Mouse (Mus musculus): ENCODE results near the gene Fndc5.
A peak's percentile ranks its signal among the peaks of the same experiment; 100 is the strongest.

Gene Fndc5

GRCm38 (mm10) chr4:129124652-129125146, 12.1 kb upstream of the Fndc5 start:
- no peak for DNase-seq (ENCODE audit: low spot score in 2 of 2)

GRCm38 (mm10) chr4:129125736-129126451, 10.9 kb upstream of the Fndc5 start:
- no peak for DNase-seq (ENCODE audit: low spot score in 2 of 2)

GRCm38 (mm10) chr4:129128582-129129338, 8.0 kb upstream of the Fndc5 start:
- no peak for DNase-seq (ENCODE audit: low spot score in 2 of 2)

DNA sequence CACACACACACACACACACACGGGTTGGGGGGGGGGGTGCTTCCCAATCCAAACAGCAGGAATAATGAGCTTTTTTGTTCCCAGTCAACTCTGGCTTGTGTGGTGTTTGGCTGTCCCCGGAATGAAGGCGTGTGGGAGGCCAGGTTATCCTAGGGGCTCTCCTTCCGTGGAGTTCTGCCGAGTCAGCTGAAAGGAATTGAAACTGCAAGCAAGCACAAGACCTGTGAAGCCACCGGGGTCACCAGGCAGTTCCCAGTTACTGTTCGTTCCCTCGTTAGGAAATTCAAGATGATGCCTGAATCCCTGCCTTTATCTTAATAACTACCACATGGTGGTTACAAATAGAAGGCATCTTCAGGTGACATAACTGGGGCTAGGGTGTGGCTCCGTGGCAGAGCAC, 7.4 kb upstream of the Fndc5 start:
- DNase-seq (ENCODE audit: low spot score in 2 of 2): no peak

DNA sequence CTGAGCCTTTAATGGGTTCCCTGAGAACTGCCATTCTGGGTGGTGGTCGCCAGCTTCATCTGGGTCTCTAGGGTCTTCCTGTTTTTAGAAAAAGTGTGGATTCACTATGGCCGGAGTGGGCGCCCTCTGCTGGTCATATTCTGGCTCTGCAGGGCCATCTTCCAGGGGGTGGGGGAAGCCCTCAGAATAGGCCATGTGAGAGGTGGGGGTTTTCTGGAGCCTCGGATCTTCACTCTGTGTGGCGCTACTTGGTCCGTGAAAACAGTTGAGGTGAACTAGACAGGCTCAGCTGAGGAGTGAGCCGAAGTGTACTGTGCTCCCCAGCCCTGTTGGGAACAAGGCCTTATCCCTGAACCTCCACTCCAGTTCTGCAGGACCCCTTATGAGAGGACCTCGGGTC, 6.7 kb upstream of the Fndc5 start:
- no peak for DNase-seq (ENCODE audit: low spot score in 2 of 2)

GRCm38 (mm10) chr4:129130755-129131303, 6.0 kb upstream of the Fndc5 start:
- no peak for DNase-seq (ENCODE audit: low spot score in 2 of 2)

DNA sequence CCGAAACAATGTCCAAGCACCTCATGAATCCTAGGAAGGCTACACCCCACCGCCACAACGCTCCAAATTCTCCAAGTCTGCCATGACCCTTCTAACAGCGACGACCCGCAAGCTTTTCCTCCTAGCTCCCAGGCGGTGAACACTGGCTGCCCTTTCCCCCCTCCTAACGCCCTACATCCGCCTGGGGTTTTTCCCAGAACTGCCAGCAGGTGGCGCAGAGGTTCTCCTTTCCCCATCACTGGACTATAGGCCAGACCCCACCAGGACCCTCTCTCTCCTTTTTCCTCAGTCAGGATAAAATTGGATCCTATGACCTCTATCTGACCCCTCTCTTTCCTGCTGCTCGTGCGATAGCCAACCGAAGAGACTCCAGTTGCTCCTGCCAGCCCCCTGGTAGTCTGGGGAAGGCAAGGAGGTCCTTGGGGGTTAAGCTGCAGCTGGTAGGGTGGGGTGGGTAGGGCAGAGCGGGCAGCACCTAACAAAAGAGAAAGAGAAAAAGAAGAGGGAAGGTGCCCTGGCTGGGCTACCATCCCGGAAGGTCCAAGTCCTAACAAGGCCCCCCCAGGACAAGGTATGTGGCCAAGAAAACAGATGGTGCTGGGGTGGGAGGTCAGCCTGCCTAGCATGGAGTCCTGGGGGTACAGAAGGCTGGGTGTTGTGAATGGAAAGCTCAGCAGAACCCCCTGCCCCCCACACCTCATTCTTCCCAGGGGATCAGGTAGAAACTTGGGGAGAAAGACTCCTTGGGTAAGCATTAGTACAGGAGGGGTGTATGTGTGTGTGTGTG, 1.8 kb upstream of the Fndc5 start:
- DNase-seq (ENCODE audit: low spot score in 2 of 2): peak in 1 of 2 experiments; percentile 59

GRCm38 (mm10) chr4:129135637-129136036, 1.2 kb upstream of the Fndc5 start:
- no peak for DNase-seq (ENCODE audit: low spot score in 2 of 2)

DNA sequence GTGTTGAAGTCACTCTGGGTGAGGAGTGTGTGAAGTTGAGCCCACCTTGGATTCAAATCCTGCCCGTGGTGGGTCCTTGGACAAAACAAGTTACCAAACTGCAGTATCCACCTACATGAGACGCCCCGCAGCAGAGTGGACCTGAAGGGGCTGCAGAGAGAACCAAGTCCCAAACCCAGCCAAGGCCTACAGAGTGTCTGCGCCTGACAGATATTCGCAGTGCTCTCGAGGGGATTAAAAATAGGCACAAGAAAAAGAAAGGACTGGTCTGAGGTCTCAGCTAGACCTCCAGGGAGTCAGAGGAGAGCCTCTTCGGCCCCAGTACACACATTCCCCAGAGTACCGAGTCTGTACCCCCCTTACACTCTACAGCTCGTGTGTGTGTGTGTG, 615 bp upstream of the Fndc5 start:
- DNase-seq (ENCODE audit: low spot score in 2 of 2): no peak

GRCm38 (mm10) chr4:129137392-129138321, 858 bp downstream of the Fndc5 start:
- DNase-seq (ENCODE audit: low spot score in 2 of 2): no peak

DNA sequence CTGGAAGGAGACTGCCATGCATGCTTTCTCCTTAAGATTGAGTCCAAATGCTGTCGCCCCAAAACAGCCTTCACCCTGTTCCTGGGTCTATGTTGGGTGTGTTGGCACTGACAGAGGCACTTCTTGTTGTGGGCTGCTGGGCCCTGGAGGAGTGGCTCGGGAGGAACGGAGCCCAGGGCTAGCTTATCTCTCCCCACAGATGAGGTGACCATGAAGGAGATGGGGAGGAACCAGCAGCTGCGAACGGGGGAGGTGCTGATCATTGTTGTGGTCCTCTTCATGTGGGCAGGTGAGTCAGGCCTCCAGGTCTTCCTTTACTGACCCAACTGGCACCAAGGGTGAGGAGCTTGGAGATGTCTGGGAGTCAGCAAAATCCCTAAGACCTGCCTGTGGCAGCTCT, 2.8 kb downstream of the Fndc5 start:
- no peak for DNase-seq (ENCODE audit: low spot score in 2 of 2)

DNA sequence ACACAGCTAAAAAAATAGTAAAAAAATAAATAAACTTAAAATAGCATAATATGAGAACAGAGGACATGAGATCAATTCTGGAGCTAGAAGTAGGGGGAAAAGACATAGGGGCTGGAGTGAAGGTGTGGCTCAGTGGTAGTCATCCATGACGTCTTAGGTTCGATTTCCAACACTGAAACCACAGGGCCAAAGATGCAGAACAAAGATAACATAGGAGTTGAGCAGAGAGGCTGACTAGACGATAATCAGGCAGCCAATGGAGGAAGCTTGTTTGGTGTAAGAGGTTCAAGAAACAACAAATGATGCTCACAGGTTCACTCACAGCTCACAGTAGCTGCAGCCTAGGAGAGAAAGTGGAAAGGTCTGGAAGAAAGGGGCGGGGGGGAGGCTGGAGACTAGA, 4.0 kb downstream of the Fndc5 start:
- no peak for DNase-seq (ENCODE audit: low spot score in 2 of 2)

- DNase-seq (ENCODE audit: low spot score in 2 of 2): no peak
Measured at GRCm38 (mm10) chr4:129141560-129142438, 5.0 kb downstream of the Fndc5 start.

DNA sequence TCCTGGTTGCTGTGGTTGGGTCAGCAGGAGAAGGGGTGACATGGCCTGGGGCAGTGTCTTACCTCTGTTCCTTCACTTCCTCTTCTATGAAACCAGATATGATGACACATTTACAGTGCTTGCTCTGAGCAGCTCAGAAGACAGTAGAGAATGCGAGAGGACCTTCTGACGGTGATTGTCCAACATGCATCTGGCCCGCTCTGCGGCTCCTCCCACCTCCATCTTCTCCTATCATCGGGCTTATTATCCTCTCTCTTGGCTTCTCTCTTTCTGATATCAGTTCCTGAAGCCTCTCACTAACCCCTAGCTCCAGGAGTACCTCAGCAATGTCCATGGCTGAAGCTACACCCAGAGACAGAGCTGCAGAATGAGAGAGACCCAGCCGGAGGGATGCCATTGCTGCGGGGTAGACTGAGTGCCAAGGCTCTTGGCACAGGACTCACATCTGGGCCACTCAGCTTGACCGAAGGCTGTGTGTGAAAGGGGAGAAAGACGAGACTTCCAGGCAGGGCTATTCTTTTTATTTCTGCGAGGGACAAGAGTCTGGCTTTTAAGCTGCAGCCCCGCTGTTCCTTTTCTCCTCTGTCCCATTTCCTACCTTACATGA, 5.7 kb downstream of the Fndc5 start:
- no peak for DNase-seq (ENCODE audit: low spot score in 2 of 2)

DNA sequence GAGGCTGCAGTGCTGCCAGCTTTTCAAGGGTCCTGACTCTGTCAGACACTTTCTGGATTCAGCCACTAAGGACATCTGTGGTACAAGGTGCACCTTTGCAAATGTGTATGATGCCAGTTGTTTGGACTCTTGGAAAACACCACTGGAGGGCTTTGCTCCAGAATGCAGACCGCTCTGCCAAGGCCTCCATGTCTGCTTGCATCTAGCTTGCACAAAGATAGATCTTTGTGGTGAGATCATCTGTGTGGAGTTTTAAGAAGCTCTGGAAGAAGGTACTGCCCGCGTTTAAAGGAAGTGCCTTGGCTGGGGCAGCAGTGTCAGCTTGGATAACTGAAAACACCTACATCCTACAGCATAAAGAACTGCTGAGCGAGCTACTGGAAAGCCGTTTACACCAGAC, 6.7 kb downstream of the Fndc5 start:
- DNase-seq (ENCODE audit: low spot score in 2 of 2): no peak

- peak; percentile 58 to 73 for DNase-seq (ENCODE audit: low spot score in 2 of 2)
Measured at GRCm38 (mm10) chr4:129144401-129145367, 7.9 kb downstream of the Fndc5 start.

DNA sequence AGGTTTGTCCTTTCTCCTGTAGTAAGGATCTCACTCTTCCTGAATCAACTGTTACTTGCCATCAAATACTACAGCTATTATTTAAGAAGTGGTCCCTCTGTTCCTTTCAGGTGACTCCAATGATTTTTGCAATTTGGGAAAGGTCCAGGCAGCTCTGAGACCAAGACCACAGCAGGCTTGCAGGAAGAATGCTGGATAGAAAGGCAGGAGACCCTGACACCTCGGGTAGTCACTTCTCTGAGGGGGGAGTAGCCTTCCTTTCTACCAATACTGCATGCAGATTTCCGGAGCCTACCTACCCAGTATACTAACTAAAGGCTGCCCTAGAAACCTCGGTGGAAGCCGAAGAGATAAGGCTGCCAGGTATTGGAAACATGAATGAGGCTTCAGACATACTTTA, 8.6 kb downstream of the Fndc5 start:
- DNase-seq (ENCODE audit: low spot score in 2 of 2): no peak

GRCm38 (mm10) chr4:129145943-129146342, 9.1 kb downstream of the Fndc5 start:
- no peak for DNase-seq (ENCODE audit: low spot score in 2 of 2)
